Mouse (Mus musculus): ENCODE data around the gene Fam135a.
"Not testable (repeated sequence)": the region's sequence is repeated elsewhere in the genome, so short reads cannot be mapped to it uniquely, and the experiment has no call there.

Gene Fam135a

GRCm38 (mm10) chr1:24066706-24067105, 33.4 kb downstream of the Fam135a start:
- DNase-seq (ENCODE audit: low read depth) = no peak

- DNase-seq (ENCODE audit: low read depth) = no peak
Observed at GRCm38 (mm10) chr1:24055706-24056105, 44.4 kb downstream of the Fam135a start.

DNA sequence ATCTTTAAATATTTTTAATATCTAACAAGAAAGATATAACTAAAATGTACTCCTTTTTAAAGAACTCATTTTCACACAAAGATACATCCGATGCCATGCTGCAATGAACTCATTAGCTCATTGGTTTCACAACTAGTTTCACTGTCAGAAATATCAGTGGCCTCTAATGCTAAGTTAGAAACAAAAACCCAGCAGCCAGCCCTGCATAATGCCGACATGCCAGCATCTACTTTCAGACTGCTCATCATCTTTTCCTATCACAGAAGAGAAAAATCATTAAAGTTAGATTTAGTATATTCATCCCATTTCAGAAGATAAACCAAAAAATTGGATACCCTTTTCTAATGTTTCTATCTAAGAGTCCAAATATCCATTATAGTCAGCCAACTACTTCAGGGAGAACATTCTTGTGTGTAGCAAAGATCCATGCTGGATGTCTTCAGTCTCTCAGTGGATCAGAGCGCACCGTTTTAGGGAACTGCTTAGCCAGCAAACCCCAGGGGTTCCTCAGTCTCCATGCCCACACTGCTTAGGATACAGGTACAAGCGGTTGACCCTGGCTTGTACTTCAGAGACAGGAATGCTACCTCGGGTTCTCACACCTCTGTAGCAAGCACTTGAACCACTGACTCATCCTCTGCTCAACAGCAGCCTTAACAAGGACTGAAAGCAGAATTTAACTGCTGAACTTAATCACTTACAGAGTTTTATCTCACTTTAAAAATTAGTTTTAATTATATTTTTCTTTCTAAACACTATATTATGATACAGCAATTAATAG, 53.2 kb downstream of the Fam135a start:
- no peak for DNase-seq (ENCODE audit: low read depth)

- no peak for DNase-seq (ENCODE audit: low read depth)
Observed at GRCm38 (mm10) chr1:24045627-24046026, 54.5 kb downstream of the Fam135a start.

DNA sequence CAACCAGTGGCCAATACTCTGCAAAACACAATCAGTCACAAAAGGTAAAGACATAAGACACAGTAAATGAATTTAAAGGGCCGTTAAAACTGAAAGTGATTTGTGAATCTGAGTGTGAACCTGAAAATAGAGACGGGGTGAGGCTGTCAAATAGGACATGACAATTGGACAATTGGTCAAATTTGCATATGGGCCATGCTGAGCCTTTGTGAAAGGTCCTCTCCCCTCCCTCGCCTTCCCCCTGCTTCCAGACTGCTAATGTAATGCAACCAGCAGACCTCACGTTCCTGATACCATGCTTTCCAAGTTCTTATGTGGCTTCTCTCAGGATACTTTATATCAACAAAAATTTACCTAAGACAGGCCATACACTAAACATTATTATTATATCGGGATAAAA, 57.1 kb downstream of the Fam135a start:
- no peak for DNase-seq (ENCODE audit: low read depth)

GRCm38 (mm10) chr1:24033759-24034423, 66.2 kb downstream of the Fam135a start:
- peak; percentile 8 for DNase-seq (ENCODE audit: low read depth)

DNA sequence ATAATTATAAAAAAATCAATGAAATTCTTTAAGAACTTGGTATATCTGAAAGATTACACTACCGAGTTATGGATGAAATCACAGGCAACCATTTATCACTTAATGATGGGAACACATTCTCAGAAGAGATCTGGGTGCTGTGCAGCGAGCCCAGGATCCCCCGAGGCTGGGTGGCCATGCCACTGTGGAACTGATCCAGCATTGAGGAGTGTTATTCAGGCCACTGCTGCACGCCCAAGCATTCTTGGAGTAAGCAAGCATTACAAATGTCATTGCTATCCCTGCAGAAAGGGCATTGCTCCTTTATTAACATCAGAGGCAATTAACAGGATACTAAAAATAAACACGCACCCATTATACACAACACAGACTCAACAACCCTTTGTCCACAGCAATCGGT, 89.3 kb downstream of the Fam135a start:
- no peak for DNase-seq (ENCODE audit: low read depth)

- no peak for DNase-seq (ENCODE audit: low read depth)
Observed at GRCm38 (mm10) chr1:24010016-24010415, 90.1 kb downstream of the Fam135a start.

- DNase-seq (ENCODE audit: low read depth) = no peak
Observed at GRCm38 (mm10) chr1:24007621-24008020, 92.5 kb downstream of the Fam135a start.

DNA sequence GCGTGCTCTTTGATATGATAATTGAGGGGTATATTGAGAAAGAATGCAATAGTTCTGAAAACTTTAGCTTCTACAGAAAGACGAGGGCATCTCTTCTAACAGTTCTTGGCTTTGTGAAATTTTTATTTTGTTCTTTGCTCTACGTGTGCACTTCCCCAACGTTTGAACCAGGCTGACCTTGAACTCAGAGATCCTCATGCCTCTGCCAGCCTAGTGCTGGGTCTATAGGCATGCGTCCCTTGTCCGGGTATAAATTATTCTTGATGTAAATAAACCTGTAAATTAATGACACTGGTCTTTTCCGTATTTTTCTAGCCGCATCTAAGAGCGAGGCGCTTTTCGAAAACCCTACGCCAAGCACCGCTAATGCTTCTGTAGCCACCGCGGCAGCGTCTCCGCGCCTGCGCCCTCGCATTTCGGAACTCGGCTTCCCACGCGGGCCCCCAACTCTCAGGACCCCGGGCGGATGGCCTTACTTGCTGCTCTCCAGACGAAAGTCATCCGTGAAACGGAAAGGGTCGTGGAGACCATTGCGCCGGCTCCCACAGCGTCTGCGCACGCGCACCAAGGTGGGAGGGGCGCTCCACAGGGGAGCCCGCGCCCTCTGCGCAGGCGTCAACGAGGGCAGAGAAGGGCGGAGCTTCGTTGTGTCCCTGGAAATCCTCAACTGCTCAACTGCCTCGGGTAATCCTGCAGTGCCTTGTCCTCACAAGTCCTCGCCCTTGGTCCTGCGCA, 94.9 kb downstream of the Fam135a start, which contains the start of gene Sdhaf4:
Sdhaf4 (minus strand) TSS at position 587 of the 735 bp plus-strand sequence.
- DNase-seq (ENCODE audit: low read depth) = peak; percentile 68

DNA sequence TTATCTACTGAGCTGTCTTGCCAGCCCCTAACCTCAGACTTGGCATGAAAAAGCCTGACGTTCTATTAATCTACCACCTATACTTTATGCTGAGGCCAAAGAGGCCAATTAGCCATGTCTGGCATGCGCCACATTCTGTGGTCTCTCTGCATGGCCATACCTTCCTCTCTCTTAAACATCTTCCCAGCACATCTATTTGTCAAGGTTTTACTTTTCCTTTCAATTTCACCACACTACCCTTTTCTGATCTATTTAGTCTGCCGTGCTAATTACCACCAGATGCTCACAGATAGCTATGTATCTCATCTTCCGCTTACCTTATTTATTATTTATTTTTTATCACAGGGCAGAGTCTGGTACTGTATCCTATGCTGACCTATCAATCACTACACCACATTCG, 100.8 kb downstream of the Fam135a start:
- DNase-seq (ENCODE audit: low read depth) = no peak

DNA sequence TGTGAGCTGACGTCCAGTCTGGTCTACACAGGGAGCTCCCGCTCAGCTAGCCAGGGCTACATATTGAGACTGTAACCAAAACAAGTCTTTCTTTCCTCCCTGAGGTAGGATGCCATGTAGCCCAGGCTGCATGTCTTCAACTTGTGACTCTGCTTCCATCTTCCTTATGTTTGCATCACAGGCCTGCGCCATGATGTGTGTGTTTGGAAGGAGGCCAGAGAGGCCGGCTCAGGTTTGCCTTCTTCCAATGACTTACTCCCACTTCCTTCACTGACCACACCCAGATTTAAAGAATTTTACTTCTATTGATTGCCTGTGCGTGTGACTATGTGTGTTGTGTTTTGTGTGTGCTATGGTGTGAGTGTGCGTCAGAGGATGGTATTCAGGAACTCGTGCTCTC, 101.3 kb downstream of the Fam135a start:
- DNase-seq (ENCODE audit: low read depth) = no peak

- no peak for DNase-seq (ENCODE audit: low read depth)
Observed at GRCm38 (mm10) chr1:23998120-23998810, 101.9 kb downstream of the Fam135a start.

DNA sequence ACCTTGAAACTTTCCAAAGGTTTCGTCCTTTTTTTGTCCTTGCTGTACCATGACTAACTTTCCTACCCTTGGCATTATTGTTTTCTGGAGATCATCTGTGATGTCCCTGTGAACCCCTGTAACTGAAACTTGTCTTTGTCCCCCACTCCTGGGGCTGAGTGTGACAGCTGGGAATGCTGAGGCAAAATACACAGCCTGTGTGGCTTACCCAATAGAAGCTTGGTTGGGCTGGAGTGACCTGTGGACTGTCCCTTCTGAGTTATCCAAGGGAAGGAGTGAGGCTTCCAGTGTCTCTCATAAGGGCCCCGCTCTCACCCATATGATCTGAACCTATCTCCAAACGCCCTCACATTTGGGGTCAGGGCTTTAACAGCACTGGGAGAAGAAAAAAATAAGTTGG, 102.6 kb downstream of the Fam135a start:
- no peak for DNase-seq (ENCODE audit: low read depth)

- no peak for DNase-seq (ENCODE audit: low read depth)
Observed at GRCm38 (mm10) chr1:23995420-23995819, 104.7 kb downstream of the Fam135a start.

DNA sequence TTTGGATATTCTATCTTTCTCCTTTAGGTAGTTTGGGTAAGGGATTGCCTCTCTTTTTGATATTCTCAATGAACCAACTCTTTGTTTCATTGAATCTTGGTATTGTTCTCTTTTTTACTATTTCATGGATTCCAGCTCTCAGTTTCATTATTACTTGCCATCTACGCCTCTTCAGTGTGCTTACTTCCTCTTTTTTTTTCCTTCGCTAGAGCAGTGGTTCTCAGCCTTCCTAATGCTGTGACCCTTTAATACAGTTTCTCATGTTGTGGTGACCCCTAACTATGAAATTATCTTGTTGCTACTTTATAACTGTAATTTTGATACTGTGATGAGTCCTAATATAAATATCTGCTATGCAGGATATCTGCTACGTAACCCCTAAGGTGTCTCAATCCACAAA, 117.0 kb downstream of the Fam135a start:
- DNase-seq (ENCODE audit: low read depth) = no peak

DNA sequence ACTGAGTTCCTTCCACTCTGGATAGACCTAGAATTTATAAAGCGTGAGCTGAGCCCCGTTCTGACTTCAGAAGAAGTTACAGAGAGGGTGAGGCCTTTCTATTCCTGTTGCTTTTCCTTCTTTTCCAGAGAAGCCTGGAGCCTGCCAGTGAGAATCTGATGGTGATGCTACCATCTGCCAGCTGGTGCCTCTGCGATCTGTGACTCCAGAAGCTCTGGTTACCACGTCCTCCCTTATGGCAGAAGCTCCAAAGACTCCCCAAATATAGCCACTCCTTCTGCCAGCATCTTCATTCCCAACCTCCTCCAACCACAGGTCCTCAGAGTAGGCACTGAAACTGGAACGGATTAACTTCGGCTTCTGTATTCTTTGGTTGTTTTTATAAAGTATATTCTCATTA, 121.9 kb downstream of the Fam135a start:
- no peak for DNase-seq (ENCODE audit: low read depth)

DNA sequence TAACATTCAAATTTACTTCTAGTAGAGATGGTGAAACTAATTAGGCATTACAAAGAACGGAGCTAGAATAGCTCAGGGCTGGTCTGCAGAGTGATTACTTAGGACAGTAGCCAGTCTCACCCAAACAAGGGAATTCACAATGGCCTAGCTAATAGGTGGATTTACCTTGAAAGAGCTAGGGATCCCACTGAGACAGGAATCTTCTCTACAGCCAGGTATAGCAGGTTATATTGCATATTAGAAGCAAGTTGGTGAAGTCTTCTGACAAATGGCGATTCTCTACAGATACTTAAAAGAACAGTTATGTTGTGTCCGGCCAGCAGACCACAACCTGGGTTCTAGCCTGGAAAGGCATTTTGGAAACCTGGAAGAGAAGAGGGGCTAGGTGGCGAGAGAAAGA, 129.0 kb downstream of the Fam135a start:
- DNase-seq (ENCODE audit: low read depth) = not testable (repeated sequence)

GRCm38 (mm10) chr1:23968027-23968725, 132.0 kb downstream of the Fam135a start:
- DNase-seq (ENCODE audit: low read depth) = no peak

DNA sequence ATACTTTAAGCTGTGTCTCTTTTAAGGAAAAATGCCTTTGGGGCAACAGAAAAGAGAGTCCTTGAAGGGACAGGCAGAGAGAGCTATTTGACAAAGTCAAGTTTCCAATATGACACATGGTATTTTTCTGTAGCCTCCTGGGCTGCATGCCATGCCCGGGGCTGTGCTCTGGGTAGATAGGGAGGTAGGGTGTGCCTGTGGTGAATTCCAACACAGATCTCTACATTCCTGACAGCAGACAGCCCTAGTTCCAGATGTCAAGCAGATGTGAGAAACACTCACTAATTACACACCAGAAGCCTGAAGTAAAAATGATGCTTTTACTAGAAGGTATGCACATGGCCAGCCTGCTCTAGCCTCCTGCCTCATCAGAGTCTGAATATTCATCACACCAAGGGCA, 133.9 kb downstream of the Fam135a start:
- no peak for DNase-seq (ENCODE audit: low read depth)
